Mouse (Mus musculus) embryonic fibroblast, embryonic 13.5 days (primary cell): ENCODE measurements at regions not wholly inside any gene's neighbourhood (a gene's known extent, or its start where the extent isn't known, plus 50 kb on each side); places are given as distances from the start of the nearest gene placed in this dataset.

Source experiments
- H3K27ac ChIP-seq: 2 replicates; pipeline ENCODE4 v1.5.1; 2012; ENCODE audit warnings: low read length, control low read depth, inconsistent platforms; ENCODE audit not compliant: insufficient read depth
- H3K4me1 ChIP-seq: 2 replicates; pipeline ENCODE4 v1.6.1; 2011; ENCODE audit warnings: low read length; ENCODE audit not compliant: control insufficient read depth, insufficient read depth
- H3K4me3 ChIP-seq: 2 replicates; pipeline ENCODE4 v1.5.1; 2011; ENCODE audit warnings: mild to moderate bottlenecking, control low read depth, low read length; ENCODE audit not compliant: insufficient read depth
- CTCF ChIP-seq: IDR thresholded peaks from 2 replicates; pipeline ENCODE4 v1.5.1; 2011; ENCODE audit warnings: mild to moderate bottlenecking, control low read depth, low read length, moderate library complexity, borderline replicate concordance; ENCODE audit not compliant: insufficient read depth
- POLR2A ChIP-seq: IDR thresholded peaks from 2 replicates; pipeline ENCODE4 v1.6.1; 2011; ENCODE audit warnings: low read depth, mild to moderate bottlenecking, control low read depth, low read length, moderate library complexity

- TF ChIP-seq CTCF, result no peak
- no peak for TF ChIP-seq POLR2A
- H3K27ac ChIP-seq, result no peak overlapping the region
- H3K4me3 ChIP-seq, result no peak overlapping the region
- H3K4me1 ChIP-seq, result no peaks in the 10 kb centered on the region
These were observed 164.5 kb downstream of the Gm765 start for GRCm38 (mm10) chr6:98178005-98178404.

DNA sequence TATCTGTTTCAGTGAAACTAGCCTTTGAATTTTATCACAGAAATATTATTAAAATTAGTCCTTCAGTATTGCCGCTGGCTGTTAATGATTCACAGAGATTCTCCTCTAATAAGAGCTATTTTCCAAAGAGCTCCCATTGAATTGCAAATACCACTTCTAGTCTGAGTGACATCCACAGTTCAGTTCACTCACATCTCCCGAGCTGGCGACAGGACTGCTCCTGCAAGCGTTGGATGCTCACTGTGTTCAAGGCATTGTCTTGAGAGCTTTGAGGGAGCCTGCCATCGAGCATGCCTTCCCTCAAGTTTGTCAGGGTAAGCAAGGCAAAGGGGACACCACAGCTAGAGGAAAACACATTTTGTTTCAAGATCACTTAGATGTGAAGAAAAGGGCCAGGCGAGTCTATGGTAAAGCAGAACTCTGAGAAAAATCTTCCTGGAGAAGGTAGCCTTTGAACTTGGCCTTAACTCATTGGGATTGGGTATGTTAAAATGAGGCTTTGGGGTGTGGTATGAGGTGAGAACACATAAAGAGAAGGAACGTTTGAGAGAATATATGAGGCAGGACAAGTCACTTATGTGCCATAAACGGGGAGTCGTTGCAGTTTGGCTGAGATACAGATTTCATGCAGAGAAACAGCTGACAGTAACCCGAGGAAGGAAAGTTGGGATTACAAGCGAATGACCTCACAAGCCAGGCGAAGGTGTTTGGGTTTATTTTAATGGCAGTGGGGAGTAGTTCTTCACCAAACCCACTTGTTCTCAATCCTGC lies 193.3 kb downstream of the Gm765 start:
- H3K27ac ChIP-seq, result no peak overlapping the region
- TF ChIP-seq POLR2A (no peak), CTCF (no peak)

GRCm38 (mm10) chr6:98147855-98148254 lies 194.7 kb downstream of the Gm765 start:
- Histone ChIP-seq H3K4me3 (no peak overlapping the region), H3K27ac (no peak overlapping the region), H3K4me1 (no peaks in the 10 kb centered on the region)
- TF ChIP-seq POLR2A (no peak), CTCF (no peak)

More for the DNA sequence above, 193.3 kb downstream of the Gm765 start:
- H3K4me1 ChIP-seq, result no peaks in the 10 kb centered on the region
- no peak overlapping the region for H3K4me3 ChIP-seq

- TF ChIP-seq POLR2A, result no peak
- 0 out of 2 replicates have a peak, but pooled peaks have one; percentile 5 for TF ChIP-seq CTCF
- Histone ChIP-seq H3K27ac (no peak overlapping the region), H3K4me1 (no peaks in the 10 kb centered on the region), H3K4me3 (no peak overlapping the region)
These were observed 209.6 kb downstream of the Gm765 start for GRCm38 (mm10) chr6:98132931-98133330.

GRCm38 (mm10) chr6:98125434-98125833 lies 217.1 kb downstream of the Gm765 start:
- TF ChIP-seq POLR2A (no peak), CTCF (no peak)
- no peak overlapping the region for H3K27ac ChIP-seq
- H3K4me3 ChIP-seq, result no peak overlapping the region
- H3K4me1 ChIP-seq, result no peaks in the 10 kb centered on the region

GRCm38 (mm10) chr6:98118355-98119150 lies 224.0 kb downstream of the Gm765 start:
- Histone ChIP-seq H3K27ac (no peak overlapping the region), H3K4me3 (no peak overlapping the region), H3K4me1 (no peaks in the 10 kb centered on the region; the same call in 1 of the 2 replicates)
- no peak for TF ChIP-seq POLR2A
- TF ChIP-seq CTCF, result no peak

- TF ChIP-seq POLR2A (no peak), CTCF (no peak)
- no peak overlapping the region for H3K27ac ChIP-seq
- no peak overlapping the region for H3K4me3 ChIP-seq
- H3K4me1 ChIP-seq, result no peaks in the 10 kb centered on the region; the same call in 1 of the 2 replicates
These were observed 228.0 kb downstream of the Gm765 start for GRCm38 (mm10) chr6:98114327-98115134.

GRCm38 (mm10) chr6:98113708-98114107 lies 228.8 kb downstream of the Gm765 start:
- Histone ChIP-seq H3K27ac (no peak overlapping the region), H3K4me3 (no peak overlapping the region)
- no peak for TF ChIP-seq POLR2A
- TF ChIP-seq CTCF, result no peak

GRCm38 (mm10) chr6:98112495-98113115 lies 229.9 kb downstream of the Gm765 start:
- Histone ChIP-seq H3K4me1 (no peaks in the 10 kb centered on the region; the same call in 1 of the 2 replicates), H3K27ac (no peak overlapping the region), H3K4me3 (no peak overlapping the region)
- TF ChIP-seq POLR2A (no peak), CTCF (no peak)

More at GRCm38 (mm10) chr6:98113708-98114107, 228.8 kb downstream of the Gm765 start:
- H3K4me1 ChIP-seq, result no peaks in the 10 kb centered on the region; the same call in 1 of the 2 replicates
